Mouse (Mus musculus) G1E (cell line): ENCODE measurements around the gene Gtf2ird1.

Experiments
- CTCF ChIP-seq: IDR thresholded peaks from 2 replicates; pipeline ENCODE4 v1.5.1; 2012; ENCODE audit warnings: low read depth, low read length, inconsistent platforms, mixed read lengths
- GATA1 ChIP-seq: IDR thresholded peaks from 2 replicates; pipeline ENCODE4 v1.6.1; 2012; ENCODE audit warnings: borderline replicate concordance, low read length, inconsistent platforms, mixed read lengths
- POLR2AphosphoS5 ChIP-seq: IDR thresholded peaks from 2 replicates; pipeline ENCODE4 v1.6.1; 2012; ENCODE audit warnings: low read depth, low read length, inconsistent platforms; ENCODE audit not compliant: insufficient replicate concordance

DNA sequence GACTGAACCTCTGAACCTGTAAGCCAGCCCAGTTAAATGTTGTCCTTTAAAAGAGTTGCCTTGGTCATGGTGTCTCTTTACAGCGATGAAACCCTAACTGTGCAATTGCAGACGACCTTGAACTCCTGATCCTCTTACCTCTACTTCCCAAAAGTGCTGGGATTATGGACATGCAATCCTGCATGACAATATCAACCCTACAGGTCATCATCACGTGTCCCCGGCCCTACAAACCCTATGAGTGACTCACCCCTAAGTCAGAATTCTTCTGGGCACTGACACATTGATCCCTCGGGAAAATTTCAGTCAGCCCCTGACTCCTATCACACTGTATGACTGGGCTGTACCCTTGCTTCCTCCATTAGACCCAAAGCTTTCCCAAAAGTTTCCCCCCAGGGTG is 48.4 kb downstream of the Gtf2ird1 start:
- TF ChIP-seq POLR2AphosphoS5 (no peak), CTCF (no peak), GATA1 (no peak)
